Mouse (Mus musculus) kidney, adult 2 months (tissue): ENCODE results near the gene Hectd2.

ENCODE experiments used
- CTCF ChIP-seq: fragments of 200-500 bp; conservative IDR thresholded peaks from 2 replicates; pipeline ENCODE4 v1.5.1; 2011; ENCODE audit warnings: low read depth, mild to moderate bottlenecking, control low read depth, low read length, moderate library complexity, mixed read lengths; ENCODE audit not compliant: insufficient read depth, insufficient read length
- POLR2A ChIP-seq: fragments of 200-500 bp; IDR thresholded peaks from one replicate; pipeline ENCODE4 v1.6.1; 2011; ENCODE audit warnings: low read depth, low read length, control low read depth

- TF ChIP-seq CTCF (no peak), POLR2A (no peak)
Observed at GRCm38 (mm10) chr19:36625906-36626305, 71.5 kb downstream of the Hectd2 start.
